Mouse (Mus musculus) layer of hippocampus, adult 9-11 months (tissue): ENCODE results near the gene Arid1b.
"Not testable (repeated sequence)": the region's sequence is repeated elsewhere in the genome, so short reads cannot be mapped to it uniquely, and the experiment has no call there.

Experiments
- DNase-seq: peaks from one replicate; pipeline ENCODE4 v3.0.0; 2022

The Arid1b gene

DNA sequence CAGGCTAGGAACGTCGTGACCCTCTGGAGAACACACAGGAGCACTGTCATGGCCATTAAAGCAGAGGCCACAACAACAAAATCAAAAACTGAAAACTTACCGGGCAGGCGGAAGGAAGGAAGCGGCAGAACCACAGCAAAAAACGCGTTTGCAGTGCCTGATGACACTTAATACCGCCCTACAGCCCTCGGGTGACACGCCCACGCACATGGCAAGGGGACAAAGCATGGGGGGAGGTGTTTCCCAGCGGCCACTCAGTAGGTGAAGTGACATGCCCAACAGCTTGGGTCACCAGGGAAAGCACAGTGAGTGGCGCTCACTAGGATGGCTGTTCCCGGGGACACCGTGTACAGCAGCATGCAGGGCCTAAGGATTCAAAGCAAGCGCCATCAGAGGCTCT, 97.4 kb downstream of the Arid1b start:
- no peak for DNase-seq

DNA sequence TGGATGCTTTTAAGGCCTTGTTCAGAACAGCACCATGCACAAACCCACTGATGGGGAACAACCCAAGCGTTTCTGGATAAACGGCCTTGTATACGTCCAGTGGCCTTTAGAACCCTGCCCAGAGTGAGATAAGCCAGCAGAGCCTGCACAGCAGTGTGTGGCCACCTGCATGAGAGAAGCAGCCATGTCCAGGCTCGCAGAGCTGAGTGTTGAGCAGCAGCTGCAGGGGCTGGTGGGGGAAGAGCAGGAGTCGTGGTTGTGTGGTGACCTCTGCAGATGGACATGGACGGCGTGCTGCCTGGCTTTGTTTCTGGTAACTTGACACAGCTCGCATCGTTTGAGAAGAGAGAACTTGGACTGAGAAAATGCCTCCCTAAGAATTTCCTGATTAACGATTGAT, 97.8 kb downstream of the Arid1b start:
- no peak for DNase-seq

DNA sequence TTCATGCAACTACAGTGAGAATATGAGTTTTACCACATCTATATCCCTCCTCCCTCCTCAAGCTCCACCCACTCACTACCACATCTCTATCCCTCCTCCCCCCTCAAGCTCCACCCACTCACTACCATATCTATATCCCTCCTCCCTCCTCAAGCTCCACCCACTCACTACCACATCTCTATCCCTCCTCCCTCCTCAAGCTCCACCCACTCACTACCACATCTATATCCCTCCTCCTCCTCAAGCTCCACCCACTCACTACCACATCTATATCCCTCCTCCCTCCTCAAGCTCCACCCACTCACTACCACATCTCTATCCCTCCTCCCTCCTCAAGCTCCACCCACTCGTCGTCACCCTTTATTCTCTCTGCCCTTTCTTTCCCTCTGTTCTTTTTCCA, 99.2 kb downstream of the Arid1b start:
- DNase-seq: not testable (repeated sequence)

DNA sequence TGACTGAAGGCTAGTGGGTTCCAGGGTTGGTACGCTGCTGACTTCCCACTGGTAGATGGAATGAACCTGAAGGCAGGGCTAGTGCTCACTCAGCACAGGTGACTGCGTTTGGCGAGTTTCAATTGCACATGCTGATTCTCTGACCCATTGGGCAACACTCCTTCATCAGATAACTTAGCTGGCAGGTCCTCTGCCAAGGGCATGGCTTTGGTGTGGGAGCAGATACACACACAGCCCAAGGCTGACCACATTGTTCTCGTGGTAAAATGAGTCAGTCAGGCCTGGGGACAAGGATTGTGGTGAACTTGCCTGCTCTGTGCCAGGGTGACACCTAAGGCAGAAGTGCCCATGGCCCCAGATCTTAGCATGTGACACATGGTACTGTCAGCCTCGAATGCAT, 100.5 kb downstream of the Arid1b start:
- DNase-seq: no peak

DNA sequence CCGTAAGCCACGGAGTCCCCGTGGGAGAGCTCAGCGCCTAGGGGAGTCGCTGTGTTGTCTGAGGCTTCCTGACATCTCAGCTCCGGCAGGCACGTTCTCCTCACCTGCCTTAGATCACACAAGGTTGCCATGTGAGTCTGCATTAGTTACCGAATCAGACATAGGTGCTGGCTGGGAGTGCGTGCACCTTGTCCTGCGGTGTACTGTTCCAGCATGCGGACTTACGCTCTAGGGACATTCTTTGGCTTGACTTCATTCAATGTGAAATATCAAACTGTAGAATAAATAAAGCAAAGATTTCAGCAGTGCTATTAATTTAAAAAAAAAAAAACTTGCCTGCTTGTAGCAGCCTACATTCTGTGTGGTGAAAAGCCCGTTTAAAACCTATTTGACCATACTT, 101.6 kb downstream of the Arid1b start:
- no peak for DNase-seq

DNA sequence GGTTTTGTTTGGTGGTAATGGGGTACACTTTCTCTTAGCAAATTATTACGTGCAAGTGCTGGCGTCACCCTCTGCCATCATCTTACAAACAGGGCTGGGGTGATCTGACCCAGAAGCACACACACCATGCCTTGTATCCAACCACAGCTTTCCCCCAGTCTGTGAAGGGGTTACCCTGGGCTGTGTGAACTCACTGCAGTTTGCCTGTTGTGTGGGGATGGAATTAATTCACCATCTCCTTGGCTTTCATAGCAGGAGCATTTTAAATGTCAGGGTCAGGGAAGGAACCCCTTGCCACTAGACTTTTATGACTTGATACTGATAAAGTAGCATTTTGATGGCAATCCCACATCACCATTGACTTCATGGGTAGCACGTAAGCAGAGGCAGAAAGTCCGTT, 102.9 kb downstream of the Arid1b start:
- DNase-seq: no peak

DNA sequence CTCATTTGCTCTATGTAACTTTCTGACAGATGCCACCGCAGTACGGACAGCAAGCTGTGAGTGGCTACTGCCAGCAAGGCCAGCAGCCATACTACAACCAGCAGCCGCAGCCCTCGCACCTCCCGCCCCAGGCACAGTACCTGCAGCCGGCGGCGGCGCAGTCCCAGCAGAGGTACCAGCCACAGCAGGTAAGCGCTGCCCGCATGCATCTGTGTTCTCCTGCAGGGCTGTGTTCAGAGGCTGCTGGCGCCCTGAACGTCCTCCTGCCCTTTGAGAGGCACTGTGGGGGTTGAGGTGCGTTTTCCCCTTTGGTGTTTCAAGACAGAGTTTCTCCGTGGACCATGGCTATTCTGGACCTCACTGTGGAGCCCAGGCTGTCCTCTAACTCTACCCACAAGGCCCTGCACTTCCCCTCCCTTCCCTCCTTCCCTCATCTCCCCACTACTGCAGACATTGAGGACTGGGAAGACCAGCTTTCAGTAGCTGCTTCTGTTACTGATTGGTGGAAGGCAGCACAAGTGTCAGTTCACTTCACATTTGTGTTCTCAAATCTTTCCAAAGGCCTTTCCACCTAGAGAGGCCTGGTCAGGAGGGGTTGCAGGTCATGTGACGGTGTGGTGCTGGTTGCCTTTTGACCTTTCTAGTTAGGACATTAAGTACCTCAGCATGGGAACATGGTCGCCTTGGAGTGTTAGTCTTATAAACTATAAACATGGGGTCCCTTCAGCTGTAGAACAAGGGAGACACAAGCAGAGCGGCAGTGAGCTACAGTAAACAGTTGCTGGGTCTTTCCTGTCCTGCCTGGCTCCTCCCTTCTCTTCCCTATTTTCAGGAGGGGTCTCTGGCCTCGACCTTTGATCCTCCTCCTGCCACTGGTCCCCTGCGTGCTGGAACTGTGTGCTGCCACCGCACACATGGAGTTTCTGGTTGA, 103.7 kb downstream of the Arid1b start:
- no peak for DNase-seq

DNA sequence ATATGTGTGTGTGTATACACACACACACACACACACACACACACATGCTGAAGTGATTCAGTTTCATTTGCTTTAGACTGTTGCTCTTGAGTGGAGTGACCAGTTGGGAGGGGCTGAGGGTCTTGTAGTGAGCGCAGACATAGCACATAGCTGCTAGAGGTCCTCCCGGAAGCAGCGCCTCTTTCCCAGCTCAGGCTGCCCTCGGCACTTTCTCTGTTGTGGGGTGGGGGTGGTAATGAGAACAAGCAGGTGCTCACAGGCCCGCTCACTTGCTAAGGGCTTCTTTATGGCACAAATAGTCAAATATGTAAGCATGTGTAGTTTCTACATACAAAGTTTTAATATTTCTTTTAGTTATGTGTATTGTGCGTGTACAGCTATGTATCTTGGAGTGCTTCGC, 104.6 kb downstream of the Arid1b start:
- no peak for DNase-seq

DNA sequence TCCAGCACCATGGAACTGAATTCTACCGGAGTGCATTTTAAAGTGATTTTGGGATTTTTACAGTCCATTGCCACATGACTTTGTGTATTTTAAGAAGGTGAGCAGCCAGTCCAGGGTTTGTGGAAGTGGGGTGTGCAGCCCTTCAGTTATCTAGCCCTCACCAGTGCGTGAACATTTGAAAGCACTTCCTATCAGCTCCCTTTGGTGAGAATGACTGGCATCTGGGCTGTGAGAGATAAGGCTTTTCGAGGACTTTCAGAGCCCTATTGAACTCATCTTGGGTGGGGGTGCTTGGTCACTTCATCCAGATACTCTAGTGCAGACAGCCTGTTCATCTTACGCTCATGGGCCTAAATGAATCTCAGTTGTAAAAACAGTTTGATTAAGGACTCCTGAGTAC, 105.1 kb downstream of the Arid1b start:
- DNase-seq: no peak

DNA sequence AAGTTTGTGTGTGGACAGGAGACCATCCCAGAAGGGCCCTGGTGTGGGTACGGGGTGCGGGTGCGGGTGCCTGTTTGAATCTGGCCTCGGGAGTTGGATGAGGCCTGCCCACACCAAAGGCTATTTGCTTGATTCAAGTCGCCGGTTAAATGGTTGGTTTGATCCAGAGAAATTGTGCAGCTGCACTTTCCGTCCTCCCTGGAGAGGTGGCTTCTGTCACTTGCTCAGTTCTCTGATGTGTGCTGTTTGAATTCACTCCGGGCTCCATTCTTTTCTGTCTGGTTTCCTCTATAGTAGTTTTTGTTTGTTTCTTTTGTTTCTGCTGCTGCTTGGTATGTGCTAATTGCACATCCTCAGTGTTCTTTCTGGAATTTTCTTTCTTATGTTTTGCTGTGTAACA, 107.0 kb downstream of the Arid1b start:
- no peak for DNase-seq

DNA sequence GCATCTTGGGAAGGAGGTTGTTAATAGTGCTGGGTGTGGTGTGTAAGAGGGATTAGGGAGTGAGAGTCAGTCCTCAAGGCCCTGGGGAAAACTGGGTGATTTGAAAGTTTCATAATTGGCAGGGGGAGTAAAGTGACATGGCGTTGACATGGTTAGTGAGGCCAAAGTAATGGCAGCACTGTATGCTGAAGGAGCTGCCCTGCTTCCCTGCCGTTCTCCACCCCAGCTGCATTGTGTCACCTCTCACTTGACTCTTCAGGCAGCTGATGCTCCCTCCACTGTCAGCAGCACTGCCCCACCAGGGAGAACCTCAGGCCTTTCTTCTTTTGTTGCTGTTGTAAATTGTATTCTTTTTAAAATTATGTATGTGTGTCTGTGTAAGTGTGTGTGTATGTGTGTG, 107.8 kb downstream of the Arid1b start:
- no peak for DNase-seq

DNA sequence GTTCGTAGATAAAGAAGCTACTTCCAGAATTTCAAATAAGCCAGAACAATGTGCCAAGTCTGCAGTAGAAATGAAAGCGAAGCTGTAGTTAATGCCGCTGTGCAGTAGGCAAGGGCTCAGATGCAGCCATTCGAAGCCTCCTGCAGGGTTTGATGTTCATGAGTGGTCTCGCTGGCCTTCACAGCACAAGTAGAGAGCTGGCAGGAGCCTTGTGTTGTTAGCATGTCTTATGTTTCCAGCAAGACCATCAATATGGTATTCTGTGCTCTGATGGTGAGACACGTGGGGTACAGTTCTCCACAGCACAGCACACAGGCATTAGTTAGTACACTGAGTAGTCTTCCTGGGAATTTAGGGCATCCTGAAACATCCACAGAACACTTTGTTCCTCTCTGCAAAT, 111.6 kb downstream of the Arid1b start:
- peak; percentile 28 for DNase-seq

DNA sequence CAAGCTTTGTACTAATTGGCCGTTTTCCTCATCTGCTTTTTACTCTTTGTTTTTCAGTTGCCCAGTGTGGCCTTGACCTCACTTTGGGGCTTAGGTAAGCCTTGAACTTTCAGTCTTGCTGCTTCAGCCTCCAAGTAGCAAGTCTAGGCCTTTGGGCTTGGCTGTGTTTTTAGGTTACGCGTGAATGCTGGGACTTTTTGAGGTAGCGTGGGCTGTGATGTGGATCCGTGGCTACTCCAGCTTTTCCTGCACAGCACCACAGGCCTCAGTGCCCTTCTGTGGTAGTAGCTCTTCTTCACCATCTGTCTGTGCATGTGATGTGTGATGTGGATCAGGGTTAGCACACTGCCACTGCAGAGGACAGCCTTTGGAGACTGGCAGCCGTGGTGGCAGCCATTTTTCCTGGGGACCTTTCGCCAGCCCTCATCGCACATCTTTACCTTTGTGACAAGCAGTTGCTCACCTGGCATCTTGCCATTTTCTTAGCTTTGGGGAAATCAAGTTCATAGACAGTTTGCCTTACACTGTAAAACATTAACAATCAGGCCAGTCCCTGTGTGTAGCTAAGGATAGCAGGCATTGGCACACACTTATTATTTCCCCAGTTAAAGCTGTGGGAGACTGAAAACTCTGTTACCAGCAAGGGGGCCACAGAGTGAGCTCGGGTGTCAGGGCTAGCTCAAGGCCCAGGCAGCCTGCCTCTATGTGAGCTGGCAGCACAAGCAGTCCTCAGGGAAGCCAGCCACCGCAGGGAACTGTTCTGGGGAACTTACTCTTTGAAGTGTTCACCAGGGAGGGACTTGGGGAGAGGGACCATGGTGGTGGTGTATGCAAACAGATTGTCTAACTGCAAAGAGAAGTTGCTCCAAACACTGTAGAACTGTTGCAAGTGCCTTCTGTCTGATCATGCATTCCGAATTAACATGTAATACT, 112.4 kb downstream of the Arid1b start:
- DNase-seq: no peak

DNA sequence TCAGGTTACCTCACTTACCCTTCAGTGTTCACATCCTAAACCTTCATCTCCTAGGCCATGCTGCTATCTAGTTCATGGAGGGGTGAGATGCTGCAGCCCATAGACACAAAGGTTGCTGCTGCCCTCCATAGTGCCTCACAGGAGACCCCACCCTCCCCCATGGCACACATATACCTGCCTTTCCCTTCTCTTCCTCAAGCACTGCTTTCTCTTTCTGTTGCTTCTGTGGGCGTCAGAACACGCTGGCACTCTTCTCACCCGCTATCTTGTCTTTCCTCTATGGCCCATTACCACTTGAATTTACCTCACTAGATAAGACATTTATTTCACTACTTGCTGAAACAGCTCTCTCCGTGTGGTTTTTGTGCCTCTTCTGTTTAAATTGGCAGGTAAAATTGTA, 113.4 kb downstream of the Arid1b start:
- no peak for DNase-seq

DNA sequence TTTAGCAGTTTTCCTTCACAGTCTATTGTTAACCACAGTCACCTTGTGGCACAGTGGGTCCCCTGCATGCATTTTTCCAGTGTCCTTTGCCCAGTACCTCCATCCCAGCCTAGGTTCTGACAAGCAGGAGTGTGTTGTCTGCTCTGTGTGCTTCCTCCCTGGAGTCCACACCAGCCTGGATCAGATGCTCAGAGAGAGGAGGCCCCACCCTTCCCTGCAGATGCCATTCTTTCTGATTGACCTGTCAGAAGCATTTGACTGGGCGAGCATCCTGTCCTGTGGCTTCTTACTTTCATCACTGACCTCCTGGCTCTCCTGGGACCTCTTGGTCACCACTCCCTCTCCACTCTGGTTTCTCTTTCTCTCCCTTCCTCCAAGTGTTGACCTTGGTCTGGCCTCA, 113.9 kb downstream of the Arid1b start:
- DNase-seq: no peak

DNA sequence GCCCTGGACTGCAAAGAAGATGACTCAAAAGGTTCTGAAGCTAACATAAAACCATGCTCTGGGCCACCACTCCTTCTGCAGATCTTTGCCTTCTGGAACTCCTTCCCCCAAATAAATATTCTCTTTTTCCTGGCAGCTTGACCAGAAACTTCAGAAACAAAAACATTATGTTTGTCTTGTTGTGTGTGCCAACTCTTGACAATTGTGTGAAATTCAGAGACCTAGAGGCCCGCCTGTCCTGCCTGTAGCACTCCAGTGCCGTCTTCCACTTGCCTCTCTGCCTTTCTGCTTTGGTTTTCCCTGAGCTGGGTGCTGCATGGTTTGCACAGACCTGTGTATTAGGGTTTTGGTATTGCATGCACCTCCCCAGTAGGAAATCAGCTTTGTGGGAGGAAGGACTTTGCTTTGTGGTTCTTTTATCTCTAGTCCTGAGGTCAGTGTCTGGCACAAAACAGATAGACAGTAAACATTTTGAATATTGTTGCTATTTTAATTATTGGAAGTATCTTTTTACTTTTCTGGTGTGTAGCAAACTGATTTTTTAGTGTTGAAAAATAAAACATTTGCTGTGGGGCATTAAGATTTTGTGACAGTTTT, 114.5 kb downstream of the Arid1b start:
- no peak for DNase-seq

DNA sequence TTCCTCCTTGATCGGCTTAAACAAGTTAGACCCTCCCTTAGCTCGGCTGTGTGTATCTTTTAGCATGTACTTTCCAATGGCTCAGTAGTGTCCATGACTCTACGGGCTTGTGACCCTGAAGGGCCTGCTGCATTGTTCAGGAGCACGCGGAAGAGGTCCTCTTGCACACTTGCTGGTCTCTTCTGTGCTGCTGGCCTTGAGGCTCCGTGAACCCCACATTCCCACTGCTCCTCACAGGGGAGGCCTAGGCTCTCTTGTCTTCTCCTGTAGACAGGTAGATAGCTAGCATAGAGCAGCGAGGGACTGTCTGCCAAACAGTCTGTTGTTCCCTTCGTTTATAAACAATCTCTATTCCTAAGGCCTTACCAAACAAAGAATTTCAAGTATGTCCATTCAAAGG, 115.2 kb downstream of the Arid1b start:
- DNase-seq: no peak

DNA sequence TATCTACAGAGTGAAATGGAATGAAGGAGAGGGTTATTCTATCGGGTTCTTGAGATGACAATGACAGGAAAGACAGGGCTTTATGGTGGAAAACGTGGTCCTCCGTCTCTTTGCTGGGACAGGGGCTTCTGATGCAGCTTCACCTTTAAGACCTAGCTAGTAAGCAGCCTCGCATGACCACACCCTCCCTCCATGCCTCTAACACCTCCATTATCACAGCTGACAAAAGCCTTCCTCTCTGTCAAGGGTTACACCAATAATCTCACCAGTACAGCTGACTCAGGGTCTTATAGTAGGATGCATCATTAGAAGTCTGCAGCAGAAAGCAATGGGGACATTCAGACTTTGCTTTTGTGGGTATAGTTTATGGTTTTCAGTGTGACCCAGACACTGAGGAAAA, 116.0 kb downstream of the Arid1b start:
- no peak for DNase-seq

DNA sequence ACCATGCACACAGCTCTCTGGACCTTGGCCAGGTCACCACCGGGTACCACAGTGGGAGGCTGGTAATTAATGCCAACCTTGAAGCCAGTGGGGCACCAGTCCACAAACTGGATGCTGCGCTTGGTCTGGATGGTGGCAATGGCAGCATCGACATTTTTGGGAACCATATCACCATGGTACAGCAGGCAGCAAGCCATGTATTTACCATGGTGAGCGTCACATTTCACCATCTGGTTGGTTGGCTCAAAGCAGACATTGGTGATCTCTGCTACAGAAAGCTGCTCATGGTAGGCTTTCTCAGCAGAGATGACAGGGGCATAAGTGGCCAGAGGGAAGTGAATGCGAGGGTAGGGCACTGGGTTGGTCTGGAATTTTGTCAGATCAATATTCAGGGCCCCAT, 116.8 kb downstream of the Arid1b start:
- not testable (repeated sequence) for DNase-seq

DNA sequence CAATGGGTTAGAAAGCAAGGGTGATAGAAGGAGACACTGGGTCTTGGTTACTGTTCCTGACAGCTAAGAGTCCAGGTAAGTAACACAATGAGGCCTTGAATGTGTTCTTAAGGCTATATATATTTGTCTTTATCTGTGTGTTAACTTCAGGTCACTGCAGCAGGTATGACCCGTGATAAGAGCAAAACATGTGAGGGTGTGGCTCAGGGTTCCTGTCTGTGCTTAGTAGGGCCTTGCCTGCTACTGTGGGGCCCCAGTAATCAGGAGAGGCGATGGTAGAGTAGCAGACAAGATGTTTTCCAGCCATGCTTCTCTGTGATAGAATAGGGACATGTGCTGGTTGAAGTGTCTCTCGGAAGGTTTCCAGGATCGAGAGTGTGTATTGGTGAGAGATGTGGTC, 118.0 kb downstream of the Arid1b start:
- DNase-seq: no peak

DNA sequence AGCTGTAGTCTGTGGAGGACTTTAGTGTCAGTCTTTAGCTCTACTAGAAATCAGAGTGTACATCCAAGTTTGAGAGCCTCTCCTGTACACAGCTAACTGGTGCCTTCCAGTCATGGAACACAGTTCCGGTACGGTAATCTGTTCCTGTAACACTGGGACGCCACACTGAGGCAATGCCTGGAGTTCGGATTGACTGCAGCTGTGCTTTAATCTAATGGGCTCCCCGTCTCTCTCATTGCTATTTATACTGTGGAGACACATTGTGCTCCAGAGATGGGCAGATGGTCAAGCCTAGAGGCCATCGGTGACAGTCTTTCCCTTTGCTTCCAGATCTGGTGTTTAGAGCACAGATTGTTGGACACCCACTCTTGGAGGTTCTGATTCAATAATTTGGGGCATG, 121.8 kb downstream of the Arid1b start:
- peak; percentile 31 for DNase-seq

DNA sequence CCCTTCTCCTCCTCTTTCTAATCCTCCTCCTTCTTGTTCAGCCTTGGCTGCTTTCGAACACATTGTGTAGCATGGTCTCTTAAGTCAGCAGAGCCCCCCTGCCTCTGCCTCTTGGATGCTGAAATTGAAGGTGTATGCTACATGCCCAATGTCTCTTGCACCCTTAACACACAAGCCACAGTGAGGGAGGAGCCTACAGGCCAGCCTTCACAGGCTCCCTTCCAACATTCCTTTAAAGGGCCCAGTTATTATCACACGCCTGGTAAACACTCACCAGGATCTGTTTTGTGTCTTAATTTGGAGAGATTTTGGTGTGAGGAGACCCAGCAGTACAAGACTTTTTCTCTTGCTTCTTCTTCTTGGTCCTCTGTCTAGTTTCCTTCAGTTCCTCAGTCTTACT, 122.9 kb downstream of the Arid1b start:
- no peak for DNase-seq

DNA sequence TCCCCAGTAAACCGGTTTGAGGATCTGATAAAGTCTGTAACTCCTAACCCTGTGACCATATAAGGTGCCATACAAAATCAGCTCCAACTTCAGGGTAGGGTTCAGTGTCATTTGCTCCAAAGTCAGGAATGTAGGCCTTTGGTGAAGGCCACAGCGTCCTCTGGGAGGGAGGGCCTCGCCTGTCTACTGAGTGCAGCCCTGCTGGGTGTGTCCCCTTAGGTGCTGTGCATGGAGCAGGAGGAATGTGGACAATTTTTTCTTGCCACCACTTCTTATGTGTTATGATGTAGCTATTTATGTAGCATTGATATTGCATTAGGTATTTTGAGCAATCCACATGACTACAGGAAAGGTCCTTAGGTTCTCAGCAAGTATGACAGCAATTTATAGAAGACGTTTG, 124.0 kb downstream of the Arid1b start:
- DNase-seq: no peak

DNA sequence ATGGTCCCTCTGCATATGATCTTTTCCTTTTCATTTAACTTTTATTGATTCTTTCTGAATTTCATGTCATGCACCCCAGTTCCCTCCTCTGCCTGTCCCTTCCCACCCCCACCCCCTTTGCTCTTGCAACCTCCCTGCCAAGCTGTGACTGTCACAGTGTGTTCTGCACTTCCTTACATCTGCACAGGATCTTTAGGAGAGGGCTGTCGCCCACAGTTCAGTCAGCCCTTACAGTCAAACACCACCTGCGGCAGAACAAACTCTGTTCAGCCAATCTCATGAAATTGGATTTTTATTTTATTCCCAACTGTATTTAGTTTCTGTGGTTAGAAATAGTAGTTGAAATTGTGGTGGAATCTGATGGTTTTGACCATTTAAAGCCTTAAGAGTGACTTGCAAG, 130.5 kb downstream of the Arid1b start:
- no peak for DNase-seq
